Mouse (Mus musculus): ENCODE data around the gene Oprd1. TPM values are rescaled to one million over a fixed set of nuclear protein-coding genes. Genes with fewer than 3 reads are reported as not detected.

Gene Oprd1
- polyA plus RNA-seq, 1 experiment from 2014 or later: 0.04 TPM

GRCm38 (mm10) chr4:132095043-132095442 is 49.2 kb downstream of the Oprd1 start:
- Histone ChIP-seq H3K4me2 (ENCODE audit: low read depth, low read length) (no peak overlapping the region), H3K27ac (ENCODE audit: low read length) (no peak overlapping the region), H3K9ac (ENCODE audit: low read length) (no peak overlapping the region), H3K4me3 (ENCODE audit: low read length) (no peak overlapping the region), H3K9me3 (ENCODE audit: control insufficient read depth, low read length) (no peaks in the 10 kb centered on the region), H3K27me3 (ENCODE audit: control insufficient read depth, insufficient read depth, low read depth, low read length) (no peaks in the 10 kb centered on the region), H3K4me1 (replicated peaks; ENCODE audit: control insufficient read depth, insufficient read depth, low read length) (peaks cover 3% of the 10 kb centered on the region), H3K36me3 (ENCODE audit: control insufficient read depth, insufficient read depth, low read length) (no peaks in the 10 kb centered on the region)
- ATAC-seq (ENCODE audit: low read depth): no peak
- WGBS: 62% methylated on average over 7 of the region's 7 CpGs

DNA sequence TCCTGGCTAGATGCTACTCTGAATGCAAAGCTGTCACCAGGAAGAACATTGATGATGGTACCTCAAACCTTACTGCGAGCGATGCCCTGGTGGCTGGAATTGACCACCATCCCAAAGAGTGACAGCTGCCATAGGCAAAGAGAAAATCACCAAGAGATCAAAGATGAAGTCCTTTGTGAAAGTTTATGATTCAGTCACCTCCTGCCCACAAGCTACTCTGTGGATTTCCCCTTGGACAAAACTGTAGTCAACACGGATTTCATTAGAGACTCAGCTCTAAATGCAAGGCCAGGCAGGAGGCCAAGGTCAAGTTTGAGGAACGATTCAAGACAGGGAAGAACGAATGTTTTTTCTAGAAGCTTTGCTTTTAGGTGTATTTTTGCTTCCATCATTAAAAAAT is 50.4 kb downstream of the Oprd1 start:
- ATAC-seq (ENCODE audit: low read depth): no peak

DNA sequence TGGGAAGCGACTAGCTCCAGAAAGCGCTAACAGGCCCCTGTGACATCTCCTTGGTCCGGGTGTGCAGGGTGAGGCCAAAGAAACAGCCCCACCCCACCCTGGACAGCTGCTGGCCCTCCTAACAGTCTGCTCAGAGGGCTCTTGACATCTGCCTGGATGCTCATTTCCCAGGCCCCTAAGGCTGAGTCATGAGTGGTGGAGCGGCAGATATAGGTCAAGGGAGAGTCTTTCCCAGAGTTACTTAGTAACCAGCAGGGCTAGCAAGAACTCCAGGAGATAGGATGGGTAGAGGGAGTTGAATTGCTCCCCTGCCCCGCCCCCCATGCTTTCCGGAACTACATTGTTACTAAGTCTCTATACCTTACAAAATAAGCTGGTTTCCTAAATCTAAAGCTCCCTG is 51.1 kb downstream of the Oprd1 start:
- Histone ChIP-seq H3K9ac (ENCODE audit: low read length) (no peak overlapping the region), H3K27me3 (ENCODE audit: control insufficient read depth, insufficient read depth, low read depth, low read length) (no peaks in the 10 kb centered on the region), H3K36me3 (ENCODE audit: control insufficient read depth, insufficient read depth, low read length) (no peaks in the 10 kb centered on the region), H3K27ac (ENCODE audit: low read length) (no peak overlapping the region), H3K4me2 (ENCODE audit: low read depth, low read length) (no peak overlapping the region), H3K4me3 (ENCODE audit: low read length) (no peak overlapping the region), H3K9me3 (ENCODE audit: control insufficient read depth, low read length) (no peaks in the 10 kb centered on the region), H3K4me1 (replicated peaks; ENCODE audit: control insufficient read depth, insufficient read depth, low read length) (no peaks in the 10 kb centered on the region)
- no peak for ATAC-seq (ENCODE audit: low read depth)
- 65% methylated on average over 6 of the region's 6 CpGs for WGBS

More for the DNA sequence above, 50.4 kb downstream of the Oprd1 start:
- Histone ChIP-seq H3K9me3 (ENCODE audit: control insufficient read depth, low read length) (no peaks in the 10 kb centered on the region), H3K9ac (ENCODE audit: low read length) (no peak overlapping the region), H3K4me1 (replicated peaks; ENCODE audit: control insufficient read depth, insufficient read depth, low read length) (no peaks in the 10 kb centered on the region), H3K27me3 (ENCODE audit: control insufficient read depth, insufficient read depth, low read depth, low read length) (no peaks in the 10 kb centered on the region), H3K27ac (ENCODE audit: low read length) (no peak overlapping the region), H3K4me3 (ENCODE audit: low read length) (no peak overlapping the region), H3K4me2 (ENCODE audit: low read depth, low read length) (no peak overlapping the region), H3K36me3 (ENCODE audit: control insufficient read depth, insufficient read depth, low read length) (no peaks in the 10 kb centered on the region)
- 81% methylated on average over 5 of the region's 5 CpGs for WGBS

GRCm38 (mm10) chr4:132088921-132089320 is 55.4 kb downstream of the Oprd1 start:
- H3K4me3 ChIP-seq (ENCODE audit: low read length): no peak overlapping the region
- no peak overlapping the region for H3K4me2 ChIP-seq (ENCODE audit: low read depth, low read length)
- no peaks in the 10 kb centered on the region for H3K9me3 ChIP-seq (ENCODE audit: control insufficient read depth, low read length)
- H3K27me3 ChIP-seq (ENCODE audit: control insufficient read depth, insufficient read depth, low read depth, low read length): no peaks in the 10 kb centered on the region
- peak; percentile 36; the same call in 1 of the 2 replicates for ATAC-seq (ENCODE audit: low read depth)
- H3K9ac ChIP-seq (ENCODE audit: low read length): no peak overlapping the region
- no peaks in the 10 kb centered on the region for H3K4me1 ChIP-seq (replicated peaks; ENCODE audit: control insufficient read depth, insufficient read depth, low read length)
- H3K36me3 ChIP-seq (ENCODE audit: control insufficient read depth, insufficient read depth, low read length): no peaks in the 10 kb centered on the region
- H3K27ac ChIP-seq (ENCODE audit: low read length): no peak overlapping the region
- WGBS: 16% methylated on average over 7 of the region's 7 CpGs

DNA sequence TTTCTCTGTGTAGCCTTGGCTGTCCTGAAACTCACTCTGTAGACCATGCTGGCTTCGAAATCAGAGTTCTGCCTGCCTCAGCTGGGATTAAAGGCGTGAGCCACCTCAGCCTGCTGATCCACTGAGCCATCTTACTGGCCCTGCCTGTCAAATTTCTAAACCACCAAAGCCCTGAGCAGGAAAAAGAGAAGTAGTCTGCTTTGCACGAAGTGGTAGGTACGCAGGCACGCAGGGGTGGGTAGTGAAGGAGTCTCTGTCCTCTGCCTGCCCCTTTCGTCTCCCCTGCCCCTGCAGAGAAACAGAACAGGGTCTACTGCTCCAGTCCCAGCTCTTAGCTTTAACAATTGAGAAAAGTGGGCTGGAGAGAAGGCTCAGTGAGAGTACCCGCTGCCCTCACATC is 59.2 kb downstream of the Oprd1 start:
- H3K27me3 ChIP-seq (ENCODE audit: control insufficient read depth, insufficient read depth, low read depth, low read length): no peaks in the 10 kb centered on the region
- no peak for ATAC-seq (ENCODE audit: low read depth)
- no peaks in the 10 kb centered on the region for H3K9me3 ChIP-seq (ENCODE audit: control insufficient read depth, low read length)
- H3K9ac ChIP-seq (ENCODE audit: low read length): no peak overlapping the region
- 78% methylated on average over 7 of the region's 7 CpGs for WGBS
- no peaks in the 10 kb centered on the region for H3K4me1 ChIP-seq (replicated peaks; ENCODE audit: control insufficient read depth, insufficient read depth, low read length)
- no peak overlapping the region for H3K27ac ChIP-seq (ENCODE audit: low read length)
- no peak overlapping the region for H3K4me3 ChIP-seq (ENCODE audit: low read length)
- no peak overlapping the region for H3K4me2 ChIP-seq (ENCODE audit: low read depth, low read length)
- no peaks in the 10 kb centered on the region for H3K36me3 ChIP-seq (ENCODE audit: control insufficient read depth, insufficient read depth, low read length)

DNA sequence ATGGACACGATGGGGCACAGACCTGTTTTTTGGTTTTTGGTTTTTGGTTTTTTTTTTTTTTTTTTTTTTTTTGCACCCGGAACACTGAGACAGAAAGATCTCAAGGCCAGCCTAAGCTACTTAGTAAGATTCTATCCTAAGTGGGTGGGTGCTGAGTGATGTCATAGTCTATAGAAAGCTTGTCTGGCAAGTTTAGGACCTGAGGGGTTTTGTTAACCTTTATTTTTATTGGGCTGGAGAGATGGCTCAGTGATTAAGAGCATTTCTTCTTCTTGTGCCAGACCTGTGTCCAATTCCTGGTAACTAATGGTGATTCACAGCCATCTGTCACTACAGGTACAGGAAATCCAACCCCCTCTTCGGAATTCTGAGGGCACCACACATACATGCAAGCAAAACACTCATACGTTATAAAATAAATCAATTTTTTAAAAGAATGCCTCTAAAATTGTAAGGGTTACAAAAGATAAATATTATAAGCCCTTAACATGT is 63.7 kb downstream of the Oprd1 start:
- no peaks in the 10 kb centered on the region for H3K36me3 ChIP-seq (ENCODE audit: control insufficient read depth, insufficient read depth, low read length)
- no peak overlapping the region for H3K4me3 ChIP-seq (ENCODE audit: low read length)
- no peak overlapping the region for H3K9ac ChIP-seq (ENCODE audit: low read length)
- 53% methylated on average over 4 of the region's 4 CpGs for WGBS
- peaks cover 9% of the 10 kb centered on the region for H3K4me1 ChIP-seq (replicated peaks; ENCODE audit: control insufficient read depth, insufficient read depth, low read length)
- H3K4me2 ChIP-seq (ENCODE audit: low read depth, low read length): no peak overlapping the region
- no peaks in the 10 kb centered on the region for H3K27me3 ChIP-seq (ENCODE audit: control insufficient read depth, insufficient read depth, low read depth, low read length)
- no peak for ATAC-seq (ENCODE audit: low read depth)
- H3K27ac ChIP-seq (ENCODE audit: low read length): no peak overlapping the region
- no peaks in the 10 kb centered on the region for H3K9me3 ChIP-seq (ENCODE audit: control insufficient read depth, low read length)

GRCm38 (mm10) chr4:132079555-132080275 is 64.6 kb downstream of the Oprd1 start:
- Histone ChIP-seq H3K4me3 (ENCODE audit: low read length) (no peak overlapping the region), H3K9ac (ENCODE audit: low read length) (no peak overlapping the region), H3K9me3 (ENCODE audit: control insufficient read depth, low read length) (no peaks in the 10 kb centered on the region), H3K27me3 (ENCODE audit: control insufficient read depth, insufficient read depth, low read depth, low read length) (no peaks in the 10 kb centered on the region), H3K36me3 (ENCODE audit: control insufficient read depth, insufficient read depth, low read length) (no peaks in the 10 kb centered on the region), H3K4me2 (ENCODE audit: low read depth, low read length) (no peak overlapping the region), H3K4me1 (replicated peaks; ENCODE audit: control insufficient read depth, insufficient read depth, low read length) (peaks cover 11% of the 10 kb centered on the region), H3K27ac (ENCODE audit: low read length) (no peak overlapping the region)
- 8% methylated on average over 19 of the region's 19 CpGs for WGBS
- no peak for ATAC-seq (ENCODE audit: low read depth)

- H3K4me2 ChIP-seq (ENCODE audit: low read depth, low read length): no peak overlapping the region
- no peaks in the 10 kb centered on the region for H3K9me3 ChIP-seq (ENCODE audit: control insufficient read depth, low read length)
- H3K27ac ChIP-seq (ENCODE audit: low read length): no peak overlapping the region
- WGBS: 68% methylated on average over 7 of the region's 7 CpGs
- H3K36me3 ChIP-seq (ENCODE audit: control insufficient read depth, insufficient read depth, low read length): no peaks in the 10 kb centered on the region
- no peak for ATAC-seq (ENCODE audit: low read depth)
- H3K9ac ChIP-seq (ENCODE audit: low read length): no peak overlapping the region
- no peaks in the 10 kb centered on the region for H3K27me3 ChIP-seq (ENCODE audit: control insufficient read depth, insufficient read depth, low read depth, low read length)
- peaks cover 12% of the 10 kb centered on the region for H3K4me1 ChIP-seq (replicated peaks; ENCODE audit: control insufficient read depth, insufficient read depth, low read length)
- H3K4me3 ChIP-seq (ENCODE audit: low read length): no peak overlapping the region
Measured at GRCm38 (mm10) chr4:132078296-132078714, 66.0 kb downstream of the Oprd1 start.

- no peaks in the 10 kb centered on the region for H3K27me3 ChIP-seq (ENCODE audit: control insufficient read depth, insufficient read depth, low read depth, low read length)
- H3K4me2 ChIP-seq (ENCODE audit: low read depth, low read length): no peak overlapping the region
- no peak for ATAC-seq (ENCODE audit: low read depth)
- no peak overlapping the region for H3K4me3 ChIP-seq (ENCODE audit: low read length)
- H3K27ac ChIP-seq (ENCODE audit: low read length): no peak overlapping the region; the same call in 1 of the 2 replicates
- no peaks in the 10 kb centered on the region for H3K9me3 ChIP-seq (ENCODE audit: control insufficient read depth, low read length)
- no peak overlapping the region for H3K9ac ChIP-seq (ENCODE audit: low read length)
- no peaks in the 10 kb centered on the region for H3K36me3 ChIP-seq (ENCODE audit: control insufficient read depth, insufficient read depth, low read length)
- WGBS: 69% methylated on average over 7 of the region's 7 CpGs
- peaks cover 12% of the 10 kb centered on the region for H3K4me1 ChIP-seq (replicated peaks; ENCODE audit: control insufficient read depth, insufficient read depth, low read length)
Measured at GRCm38 (mm10) chr4:132077445-132077844, 66.8 kb downstream of the Oprd1 start.
